Mouse (Mus musculus): ENCODE measurements at regions not wholly inside any gene's neighbourhood (a gene's known extent, or its start where the extent isn't known, plus 50 kb on each side); places are given as distances from the start of the nearest gene placed in this dataset.

GRCm38 (mm10) chr10:37247121-37247520 is 108.4 kb upstream of the Marcks start:
- H3K4me1 ChIP-seq (ENCODE audit: insufficient read depth, low read length) = peaks cover 12% of the 10 kb centered on the region; the same call in 1 of the 2 replicates
- H3K36me3 ChIP-seq (ENCODE audit: insufficient read depth, low read length) = no peaks in the 10 kb centered on the region
- H3K27me3 ChIP-seq (ENCODE audit: insufficient read depth, low read length) = no peaks in the 10 kb centered on the region
- H3K27ac ChIP-seq (ENCODE audit: low read length) = no peak overlapping the region
- no peak for ATAC-seq (ENCODE audit: low FRiP score, low TSS enrichment)
- H3K4me3 ChIP-seq (ENCODE audit: low read length) = no peak overlapping the region
- H3K9ac ChIP-seq (replicated peaks; ENCODE audit: low read length) = no peak overlapping the region
- no peak overlapping the region for H3K4me2 ChIP-seq (replicated peaks; ENCODE audit: low read depth, low read length)
- no peaks in the 10 kb centered on the region for H3K9me3 ChIP-seq (ENCODE audit: low read length)

DNA sequence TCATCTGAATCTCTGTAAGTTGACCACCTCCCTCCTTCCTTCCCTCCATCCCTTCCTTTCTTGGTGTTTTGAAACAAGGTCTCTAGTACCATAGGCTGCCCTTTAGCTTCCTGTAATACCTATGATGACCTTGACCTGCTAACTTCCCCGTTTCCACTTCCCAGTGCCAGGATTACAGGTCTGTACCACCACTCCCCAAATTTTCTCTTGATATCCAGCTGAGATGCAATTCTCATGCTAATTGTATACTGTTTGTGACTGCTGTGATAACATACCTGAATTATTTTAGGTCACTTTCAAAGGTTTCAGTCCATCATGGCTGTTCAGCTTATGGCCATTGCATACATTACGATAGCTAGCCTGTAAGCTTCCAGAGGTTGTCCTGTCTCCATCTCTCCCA is 104.4 kb upstream of the Marcks start:
- Histone ChIP-seq H3K9ac (replicated peaks; ENCODE audit: low read length) (no peak overlapping the region), H3K4me2 (replicated peaks; ENCODE audit: low read depth, low read length) (no peak overlapping the region), H3K9me3 (ENCODE audit: low read length) (no peaks in the 10 kb centered on the region), H3K36me3 (ENCODE audit: insufficient read depth, low read length) (no peaks in the 10 kb centered on the region), H3K27ac (ENCODE audit: low read length) (no peak overlapping the region), H3K4me1 (ENCODE audit: insufficient read depth, low read length) (no peaks in the 10 kb centered on the region), H3K27me3 (ENCODE audit: insufficient read depth, low read length) (no peaks in the 10 kb centered on the region), H3K4me3 (ENCODE audit: low read length) (no peak overlapping the region)
- WGBS = 91% methylated on average over 2 of the region's 2 CpGs
- ATAC-seq (ENCODE audit: low FRiP score, low TSS enrichment) = no peak

DNA sequence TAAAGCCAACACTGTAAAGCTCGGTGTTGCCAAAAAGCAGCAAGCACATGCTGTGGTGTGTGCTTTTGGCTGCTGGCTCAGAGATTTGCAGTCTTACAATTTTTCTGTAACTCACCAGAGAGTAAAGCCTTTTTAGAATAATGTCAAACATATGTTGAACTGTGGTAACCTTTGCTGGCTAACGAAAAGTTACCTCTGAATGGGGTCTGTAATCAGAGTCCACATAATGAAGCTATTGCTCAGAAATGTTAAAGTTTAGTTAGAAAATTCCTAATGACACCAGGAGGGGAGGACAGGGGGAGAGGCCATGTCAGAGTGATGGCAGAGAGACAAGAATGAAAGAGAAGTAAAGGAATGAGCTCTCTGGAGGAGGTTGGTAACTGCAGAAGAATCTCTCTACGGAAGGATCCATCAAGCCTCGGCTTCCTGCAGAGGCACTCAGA is 103.1 kb upstream of the Marcks start:
- H3K9ac ChIP-seq (replicated peaks; ENCODE audit: low read length) = no peak overlapping the region
- no peak overlapping the region for H3K27ac ChIP-seq (ENCODE audit: low read length)
- H3K4me2 ChIP-seq (replicated peaks; ENCODE audit: low read depth, low read length) = no peak overlapping the region
- H3K4me3 ChIP-seq (ENCODE audit: low read length) = no peak overlapping the region
- no peaks in the 10 kb centered on the region for H3K27me3 ChIP-seq (ENCODE audit: insufficient read depth, low read length)
- ATAC-seq (ENCODE audit: low FRiP score, low TSS enrichment) = no peak
- peaks cover 2% of the 10 kb centered on the region for H3K4me1 ChIP-seq (ENCODE audit: insufficient read depth, low read length)
- WGBS = 67% methylated on average over 4 of the region's 4 CpGs
- no peaks in the 10 kb centered on the region for H3K9me3 ChIP-seq (ENCODE audit: low read length)
- H3K36me3 ChIP-seq (ENCODE audit: insufficient read depth, low read length) = no peaks in the 10 kb centered on the region

DNA sequence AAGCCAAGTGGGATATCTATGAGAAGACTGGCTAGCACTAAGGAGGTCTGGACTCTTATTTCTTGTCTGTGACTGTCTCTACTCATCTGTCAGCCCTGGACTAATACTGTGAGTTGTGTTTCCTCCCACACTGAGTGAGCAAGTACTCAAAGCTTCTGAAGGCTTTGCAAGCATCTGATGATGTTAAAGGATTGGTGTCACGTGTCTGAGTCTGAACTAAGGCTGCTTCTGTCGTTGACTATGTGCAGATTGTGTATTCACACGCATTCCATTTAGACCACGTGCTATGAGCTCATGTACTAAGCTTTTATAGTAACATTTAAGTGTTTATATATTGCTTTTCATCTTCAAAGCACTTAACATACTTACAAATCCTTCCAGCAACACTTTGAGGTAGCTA is 101.9 kb upstream of the Marcks start:
- H3K27ac ChIP-seq (ENCODE audit: low read length) = no peak overlapping the region
- H3K4me2 ChIP-seq (replicated peaks; ENCODE audit: low read depth, low read length) = no peak overlapping the region
- no peaks in the 10 kb centered on the region for H3K27me3 ChIP-seq (ENCODE audit: insufficient read depth, low read length)
- H3K4me3 ChIP-seq (ENCODE audit: low read length) = no peak overlapping the region
- ATAC-seq (ENCODE audit: low FRiP score, low TSS enrichment) = peak; percentile 51; the same call in 1 of the 2 replicates
- H3K9me3 ChIP-seq (ENCODE audit: low read length) = no peaks in the 10 kb centered on the region
- no peaks in the 10 kb centered on the region for H3K36me3 ChIP-seq (ENCODE audit: insufficient read depth, low read length)
- 45% methylated on average over 4 of the region's 4 CpGs for WGBS
- H3K9ac ChIP-seq (replicated peaks; ENCODE audit: low read length) = no peak overlapping the region
- H3K4me1 ChIP-seq (ENCODE audit: insufficient read depth, low read length) = peaks cover 14% of the 10 kb centered on the region

DNA sequence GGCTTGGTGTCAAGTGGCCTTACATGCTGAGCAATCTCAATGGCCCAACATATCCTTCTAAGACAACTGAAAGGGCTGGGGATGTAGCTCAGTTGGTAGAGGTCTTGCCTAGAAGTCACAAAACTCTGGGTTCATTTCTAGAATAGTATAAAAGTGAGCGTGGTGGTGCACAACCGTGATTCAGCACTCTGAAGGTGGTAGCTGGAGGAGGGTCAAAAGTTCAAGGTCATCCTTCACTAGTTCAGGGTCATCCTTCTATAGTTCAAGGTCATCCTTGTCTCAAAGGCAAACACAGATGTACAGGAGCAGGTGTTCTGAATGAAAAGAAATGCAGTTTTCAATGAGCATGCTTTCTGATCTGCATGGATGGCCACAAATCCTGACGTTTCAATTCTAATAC is 101.5 kb upstream of the Marcks start:
- WGBS = 61% methylated on average over 3 of the region's 3 CpGs
- Histone ChIP-seq H3K4me1 (ENCODE audit: insufficient read depth, low read length) (peaks cover 18% of the 10 kb centered on the region), H3K4me3 (ENCODE audit: low read length) (no peak overlapping the region), H3K27ac (ENCODE audit: low read length) (no peak overlapping the region), H3K4me2 (replicated peaks; ENCODE audit: low read depth, low read length) (no peak overlapping the region), H3K27me3 (ENCODE audit: insufficient read depth, low read length) (no peaks in the 10 kb centered on the region), H3K36me3 (ENCODE audit: insufficient read depth, low read length) (no peaks in the 10 kb centered on the region), H3K9me3 (ENCODE audit: low read length) (no peaks in the 10 kb centered on the region), H3K9ac (replicated peaks; ENCODE audit: low read length) (no peak overlapping the region)
- ATAC-seq (ENCODE audit: low FRiP score, low TSS enrichment) = no peak

DNA sequence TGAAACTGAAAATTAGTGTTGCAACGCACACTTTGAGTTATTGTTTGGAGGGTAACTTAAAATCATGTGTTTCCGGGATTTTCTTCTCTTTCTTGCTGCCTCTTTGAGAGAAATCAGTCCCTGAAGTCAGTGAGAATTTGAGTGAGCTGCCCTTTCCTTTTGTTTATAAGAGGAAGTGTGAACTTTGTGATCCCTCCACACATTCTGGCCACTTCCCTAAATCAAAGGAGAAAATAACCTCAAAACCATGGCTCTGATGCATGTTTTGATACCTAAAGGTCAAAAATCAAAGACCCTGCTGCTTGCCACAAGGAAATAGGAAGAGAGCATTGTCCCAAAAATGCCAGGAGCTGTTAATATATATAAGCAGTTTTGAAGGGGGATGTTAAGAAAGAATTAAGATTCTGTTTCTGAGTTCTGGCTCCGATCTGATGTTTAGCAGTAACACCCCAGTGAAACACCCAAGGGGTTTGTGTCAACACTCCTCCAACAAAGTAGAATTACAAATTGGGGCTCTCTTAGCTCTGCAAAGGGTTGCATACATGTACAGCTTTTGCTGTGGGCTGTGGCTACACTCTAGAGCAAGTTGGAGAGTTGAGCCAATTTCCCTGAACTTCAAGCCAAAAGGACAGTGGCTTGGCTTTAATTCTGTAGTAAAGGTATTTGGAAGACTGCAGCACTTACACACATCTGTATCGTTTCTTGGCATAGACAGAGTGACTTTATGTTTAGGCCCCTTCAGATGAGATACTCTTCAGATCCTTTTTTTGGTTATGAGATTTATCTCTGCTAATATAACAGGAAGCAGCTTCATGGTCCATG is 97.5 kb upstream of the Marcks start:
- H3K27ac ChIP-seq (ENCODE audit: low read length) = peak overlapping the region; percentile 66

DNA sequence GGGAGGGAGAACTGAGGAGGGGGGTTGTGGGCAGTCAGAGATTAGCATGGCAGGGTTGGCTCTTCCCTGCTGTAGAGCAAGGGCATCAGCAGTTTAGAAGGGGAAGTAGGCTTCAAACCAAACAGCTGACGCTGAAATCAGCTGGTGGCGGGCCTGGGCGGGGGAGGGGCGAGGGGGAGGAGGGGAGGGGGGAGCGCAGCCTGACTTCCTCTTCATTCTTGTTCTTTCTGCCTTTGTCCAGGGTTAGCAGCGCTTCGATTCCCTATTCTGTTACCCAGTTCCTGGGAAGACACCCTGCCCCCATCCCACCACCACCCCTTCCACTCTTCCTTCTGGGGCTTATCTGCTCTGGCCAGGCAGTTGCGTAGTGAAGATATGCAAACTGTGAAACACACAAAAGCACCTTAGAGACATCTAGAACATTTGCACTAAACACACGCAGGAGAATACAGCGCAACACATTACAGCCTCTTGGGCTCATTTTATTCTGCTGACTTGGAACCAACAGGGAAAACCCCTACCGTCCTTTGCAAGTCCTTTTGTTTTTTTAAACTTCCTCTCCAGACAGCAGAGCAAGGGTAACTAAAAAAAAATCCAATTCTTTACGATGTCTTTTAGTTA is 93.3 kb upstream of the Marcks start:
- 19% methylated on average over 8 of the region's 12 CpGs for whole genome bisulfite sequencing
- Histone ChIP-seq H3K27me3 (ENCODE audit: insufficient read depth, low read length) (no peaks in the 10 kb centered on the region), H3K27ac (ENCODE audit: low read length) (peak overlapping the region; percentile 78), H3K4me2 (replicated peaks; ENCODE audit: low read depth, low read length) (peak overlapping the region; percentile 28), H3K4me3 (ENCODE audit: low read length) (no peak overlapping the region), H3K9me3 (ENCODE audit: low read length) (no peaks in the 10 kb centered on the region), H3K9ac (replicated peaks; ENCODE audit: low read length) (0 out of 2 replicates have a peak overlapping the region, but pooled peaks have one; percentile 44), H3K36me3 (ENCODE audit: insufficient read depth, low read length) (no peaks in the 10 kb centered on the region), H3K4me1 (ENCODE audit: insufficient read depth, low read length) (peaks cover 35% of the 10 kb centered on the region)
- ATAC-seq (ENCODE audit: low FRiP score, low TSS enrichment) = peak; percentile 72

More for the DNA sequence above, 97.5 kb upstream of the Marcks start:
- ATAC-seq (ENCODE audit: low FRiP score, low TSS enrichment) = no peak
- WGBS = 38% methylated on average over 4 of the region's 4 CpGs
- Histone ChIP-seq H3K4me3 (ENCODE audit: low read length) (no peak overlapping the region), H3K9me3 (ENCODE audit: low read length) (no peaks in the 10 kb centered on the region), H3K4me2 (replicated peaks; ENCODE audit: low read depth, low read length) (no peak overlapping the region), H3K4me1 (ENCODE audit: insufficient read depth, low read length) (peaks cover 35% of the 10 kb centered on the region), H3K36me3 (ENCODE audit: insufficient read depth, low read length) (no peaks in the 10 kb centered on the region), H3K27me3 (ENCODE audit: insufficient read depth, low read length) (no peaks in the 10 kb centered on the region), H3K9ac (replicated peaks; ENCODE audit: low read length) (no peak overlapping the region)

GRCm38 (mm10) chr10:37231159-37231558 is 92.4 kb upstream of the Marcks start:
- Histone ChIP-seq H3K27me3 (ENCODE audit: insufficient read depth, low read length) (no peaks in the 10 kb centered on the region), H3K27ac (ENCODE audit: low read length) (no peak overlapping the region), H3K9ac (replicated peaks; ENCODE audit: low read length) (no peak overlapping the region), H3K4me2 (replicated peaks; ENCODE audit: low read depth, low read length) (no peak overlapping the region), H3K4me1 (ENCODE audit: insufficient read depth, low read length) (peaks cover 26% of the 10 kb centered on the region), H3K4me3 (ENCODE audit: low read length) (no peak overlapping the region), H3K36me3 (ENCODE audit: insufficient read depth, low read length) (no peaks in the 10 kb centered on the region), H3K9me3 (ENCODE audit: low read length) (no peaks in the 10 kb centered on the region)
- ATAC-seq (ENCODE audit: low FRiP score, low TSS enrichment) = no peak
- 88% methylated on average over 6 of the region's 6 CpGs for WGBS

- H3K9ac ChIP-seq (replicated peaks; ENCODE audit: low read length) = no peak overlapping the region
- H3K27me3 ChIP-seq (ENCODE audit: insufficient read depth, low read length) = no peaks in the 10 kb centered on the region
- no peaks in the 10 kb centered on the region for H3K36me3 ChIP-seq (ENCODE audit: insufficient read depth, low read length)
- 84% methylated on average over 3 of the region's 3 CpGs for WGBS
- no peak overlapping the region for H3K27ac ChIP-seq (ENCODE audit: low read length)
- peaks cover 10% of the 10 kb centered on the region; the same call in 1 of the 2 replicates for H3K4me1 ChIP-seq (ENCODE audit: insufficient read depth, low read length)
- no peaks in the 10 kb centered on the region for H3K9me3 ChIP-seq (ENCODE audit: low read length)
- H3K4me3 ChIP-seq (ENCODE audit: low read length) = no peak overlapping the region
- ATAC-seq (ENCODE audit: low FRiP score, low TSS enrichment) = no peak
- H3K4me2 ChIP-seq (replicated peaks; ENCODE audit: low read depth, low read length) = no peak overlapping the region
Measured at GRCm38 (mm10) chr10:37227889-37228288, 89.2 kb upstream of the Marcks start.

- H3K9ac ChIP-seq (replicated peaks; ENCODE audit: low read length) = no peak overlapping the region
- WGBS = 74% methylated on average over 6 of the region's 6 CpGs
- ATAC-seq (ENCODE audit: low FRiP score, low TSS enrichment) = no peak
Measured at GRCm38 (mm10) chr10:37221730-37222129, 83.0 kb upstream of the Marcks start.

More at GRCm38 (mm10) chr10:37221730-37222129, 83.0 kb upstream of the Marcks start:
- no peak overlapping the region for H3K27ac ChIP-seq (ENCODE audit: low read length)
- H3K4me1 ChIP-seq (ENCODE audit: insufficient read depth, low read length) = peaks cover 3% of the 10 kb centered on the region; the same call in 1 of the 2 replicates
- no peaks in the 10 kb centered on the region for H3K9me3 ChIP-seq (ENCODE audit: low read length)
- no peaks in the 10 kb centered on the region for H3K27me3 ChIP-seq (ENCODE audit: insufficient read depth, low read length)
- no peaks in the 10 kb centered on the region for H3K36me3 ChIP-seq (ENCODE audit: insufficient read depth, low read length)
- H3K4me3 ChIP-seq (ENCODE audit: low read length) = no peak overlapping the region
- no peak overlapping the region for H3K4me2 ChIP-seq (replicated peaks; ENCODE audit: low read depth, low read length)
